Mouse (Mus musculus) embryonic facial prominence, embryonic 12.5 days (tissue): ENCODE results near the gene Laptm5. TPM values are rescaled to one million over a fixed set of nuclear protein-coding genes. Genes with fewer than 3 reads are reported as not detected.

Experiments
- ATAC-seq: fragments of 200-750 bp; cut with Nextera tagmentation; 2 replicates; pipeline ENCODE4 v1.8.0; 2017; ENCODE audit not compliant: insufficient number of reproducible peaks, insufficient read depth, low FRiP score, low TSS enrichment
- H3K27ac ChIP-seq: fragments of 300-500 bp; sonication (generic); 2 replicates; pipeline ENCODE4 v1.5.1; 2016; ENCODE audit warnings: mild to moderate bottlenecking
- H3K27me3 ChIP-seq: fragments of 300-500 bp; sonication (generic); 2 replicates; pipeline ENCODE4 v1.6.1; 2016; ENCODE audit warnings: mild to moderate bottlenecking, moderate library complexity
- H3K36me3 ChIP-seq: fragments of 300-500 bp; sonication (generic); 2 replicates; pipeline ENCODE4 v1.6.1; 2016; ENCODE audit warnings: mild to moderate bottlenecking
- H3K4me1 ChIP-seq: fragments of 300-500 bp; sonication (generic); 2 replicates; pipeline ENCODE4 v1.6.1; 2016
- H3K4me2 ChIP-seq: fragments of 300-500 bp; sonication (generic); replicated peaks from 2 replicates; pipeline ENCODE4 v1.6.1; 2016; ENCODE audit warnings: mild to moderate bottlenecking, moderate library complexity
- H3K4me3 ChIP-seq: fragments of 300-500 bp; sonication (generic); 2 replicates; pipeline ENCODE4 v1.5.1; 2016; ENCODE audit warnings: mild to moderate bottlenecking
- H3K9ac ChIP-seq: fragments of 300-500 bp; sonication (generic); 2 replicates; pipeline ENCODE4 v1.6.1; 2016; ENCODE audit warnings: mild to moderate bottlenecking, moderate library complexity
- H3K9me3 ChIP-seq: fragments of 300-500 bp; sonication (generic); 2 replicates; pipeline ENCODE4 v1.6.1; 2016; ENCODE audit warnings: mild to moderate bottlenecking, moderate library complexity
- WGBS: fragments of 180-500 bp; shearing (Covaris S2); methylation state at CpG from one replicate; pipeline ENCODE4 v1.1.7; 2016; 5-methylcytosine and 5-hydroxymethylcytosine counted together
- polyA plus RNA-seq: library from polyadenylated mRNA; unstranded; fragments of >200 nt; fragmentation: Nextera tagmentation; extraction: Ambion mirVana; gene quantifications from 2 replicates; pipeline ENCODE4 v1.2.1, GENCODE M21; 2016

Laptm5 gene
- polyA plus RNA-seq, 1 experiment from 2014 or later: 19.5 TPM

GRCm38 (mm10) chr4:130881336-130881735 is 31.6 kb upstream of the Laptm5 start:
- ATAC-seq: no peak
- Histone ChIP-seq H3K4me3 (no peak overlapping the region), H3K4me2 (no peak overlapping the region), H3K9me3 (no peaks in the 10 kb centered on the region), H3K36me3 (no peaks in the 10 kb centered on the region), H3K4me1 (peaks cover 42% of the 10 kb centered on the region), H3K9ac (no peak overlapping the region), H3K27ac (no peak overlapping the region), H3K27me3 (no peaks in the 10 kb centered on the region)
- WGBS: 35% methylated on average over 5 of the region's 5 CpGs

- Histone ChIP-seq H3K9me3 (no peaks in the 10 kb centered on the region), H3K4me3 (no peak overlapping the region), H3K4me2 (no peak overlapping the region), H3K36me3 (no peaks in the 10 kb centered on the region), H3K27me3 (no peaks in the 10 kb centered on the region), H3K9ac (no peak overlapping the region), H3K27ac (no peak overlapping the region), H3K4me1 (peaks cover 32% of the 10 kb centered on the region)
- ATAC-seq: no peak
- WGBS: 58% methylated on average over 15 of the region's 15 CpGs
Observed at GRCm38 (mm10) chr4:130882762-130883161, 30.2 kb upstream of the Laptm5 start.

- ATAC-seq: no peak
- WGBS: 17% methylated on average over 13 of the region's 13 CpGs
- Histone ChIP-seq H3K9ac (no peak overlapping the region), H3K27ac (no peak overlapping the region), H3K36me3 (no peaks in the 10 kb centered on the region), H3K4me2 (no peak overlapping the region), H3K27me3 (no peaks in the 10 kb centered on the region; the same call in 1 of the 2 replicates), H3K4me1 (peaks cover 22% of the 10 kb centered on the region), H3K4me3 (no peak overlapping the region), H3K9me3 (no peaks in the 10 kb centered on the region)
Observed at GRCm38 (mm10) chr4:130883820-130884533, 28.9 kb upstream of the Laptm5 start.

GRCm38 (mm10) chr4:130887148-130887745 is 25.7 kb upstream of the Laptm5 start:
- H3K9me3 ChIP-seq: no peaks in the 10 kb centered on the region
- H3K4me2 ChIP-seq: no peak overlapping the region
- WGBS: 44% methylated on average over 11 of the region's 11 CpGs
- no peak overlapping the region for H3K4me3 ChIP-seq
- H3K27me3 ChIP-seq: no peaks in the 10 kb centered on the region; the same call in 1 of the 2 replicates
- H3K36me3 ChIP-seq: no peaks in the 10 kb centered on the region
- H3K4me1 ChIP-seq: peaks cover 23% of the 10 kb centered on the region
- no peak overlapping the region for H3K27ac ChIP-seq
- no peak for ATAC-seq
- H3K9ac ChIP-seq: no peak overlapping the region

- Histone ChIP-seq H3K9me3 (no peaks in the 10 kb centered on the region), H3K9ac (no peak overlapping the region)
- ATAC-seq: no peak
Observed at GRCm38 (mm10) chr4:130889777-130890510, 23.0 kb upstream of the Laptm5 start.

DNA sequence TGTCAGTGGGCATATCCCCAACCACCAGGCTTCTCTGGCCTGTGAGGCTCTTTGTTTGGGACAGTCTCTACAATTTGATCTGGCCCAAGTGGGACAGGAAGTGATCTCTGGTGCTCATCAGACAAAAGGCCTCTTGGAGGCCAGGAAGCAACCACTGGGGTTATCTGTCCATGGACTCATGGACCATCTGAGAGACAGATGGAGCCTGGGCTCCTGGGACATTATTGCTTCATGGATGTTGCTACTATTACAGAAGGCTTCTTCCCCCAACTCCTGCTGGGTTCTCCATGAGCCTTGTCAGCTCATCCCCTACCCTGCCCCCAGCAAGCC is 22.4 kb upstream of the Laptm5 start:
- Histone ChIP-seq H3K36me3 (no peaks in the 10 kb centered on the region), H3K27me3 (no peaks in the 10 kb centered on the region; the same call in 1 of the 2 replicates), H3K4me3 (no peak overlapping the region), H3K27ac (no peak overlapping the region), H3K9ac (no peak overlapping the region), H3K4me1 (0 out of 2 replicates have a peak, but pooled peaks cover 11% of the 10 kb centered on the region), H3K9me3 (no peaks in the 10 kb centered on the region), H3K4me2 (no peak overlapping the region)
- ATAC-seq: no peak

More at GRCm38 (mm10) chr4:130889777-130890510, 23.0 kb upstream of the Laptm5 start:
- Histone ChIP-seq H3K4me2 (no peak overlapping the region), H3K27me3 (no peaks in the 10 kb centered on the region; the same call in 1 of the 2 replicates), H3K4me1 (0 out of 2 replicates have a peak, but pooled peaks cover 11% of the 10 kb centered on the region), H3K4me3 (no peak overlapping the region), H3K27ac (no peak overlapping the region), H3K36me3 (no peaks in the 10 kb centered on the region)
- WGBS: 18% methylated on average over 10 of the region's 11 CpGs

DNA sequence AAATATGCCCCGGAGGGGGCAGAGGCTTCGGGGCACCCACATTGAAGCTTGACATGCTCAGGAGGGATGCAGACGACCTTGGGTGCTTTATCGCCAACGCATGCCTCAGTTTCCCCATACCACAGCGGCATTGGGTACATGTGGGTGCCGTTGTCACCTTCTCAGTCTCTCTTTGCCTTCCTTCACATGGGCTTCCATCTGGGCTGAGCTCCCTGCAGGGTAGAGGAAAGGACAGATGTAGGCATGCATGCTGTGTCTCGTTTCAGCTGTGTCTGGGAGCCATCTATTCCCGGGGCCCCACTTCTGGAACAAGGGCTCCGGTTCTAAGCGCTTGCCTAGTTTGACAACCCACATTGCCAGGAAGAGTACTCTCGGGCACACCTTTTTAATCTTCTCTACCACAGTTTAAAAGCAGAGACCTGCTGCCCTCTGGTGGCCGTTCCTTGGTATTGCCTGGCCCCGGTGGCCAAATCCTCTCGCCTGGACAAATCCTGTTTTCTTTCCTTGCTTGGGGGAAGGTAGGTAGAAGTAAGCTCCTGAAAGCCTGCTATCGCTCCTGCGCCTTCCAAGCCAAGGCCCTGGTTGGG is 20.8 kb upstream of the Laptm5 start:
- WGBS: 36% methylated on average over 17 of the region's 17 CpGs
- Histone ChIP-seq H3K4me2 (no peak overlapping the region), H3K27ac (no peak overlapping the region)

DNA sequence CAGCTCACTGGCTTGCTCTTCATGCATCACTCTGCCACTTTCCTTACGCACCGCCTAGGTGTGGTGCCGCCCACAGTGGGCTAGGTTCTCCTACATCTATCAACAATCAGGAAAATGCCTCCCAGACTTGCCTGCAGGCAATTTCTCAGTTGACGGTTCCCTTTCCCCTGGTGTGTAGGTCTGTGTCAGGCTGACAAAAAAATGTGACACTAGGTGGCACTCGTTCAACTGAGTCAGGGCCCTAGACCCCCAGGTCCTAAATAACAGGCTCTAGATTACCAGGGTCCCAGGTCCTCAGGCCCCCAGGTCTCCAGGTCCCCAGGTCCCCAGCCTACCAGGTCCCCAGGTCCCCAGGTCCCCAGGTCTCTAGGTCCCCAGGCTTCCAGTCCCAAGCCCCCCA is 19.2 kb upstream of the Laptm5 start:
- no peak overlapping the region for H3K27ac ChIP-seq
- no peak for ATAC-seq
- H3K4me3 ChIP-seq: no peak overlapping the region
- no peak overlapping the region for H3K9ac ChIP-seq
- H3K4me2 ChIP-seq: no peak overlapping the region
- H3K36me3 ChIP-seq: no peaks in the 10 kb centered on the region
- H3K4me1 ChIP-seq: 0 out of 2 replicates have a peak, but pooled peaks cover 14% of the 10 kb centered on the region
- WGBS: 57% methylated on average over 5 of the region's 5 CpGs
- no peaks in the 10 kb centered on the region for H3K9me3 ChIP-seq
- no peaks in the 10 kb centered on the region for H3K27me3 ChIP-seq

More for the DNA sequence above, 20.8 kb upstream of the Laptm5 start:
- no peak for ATAC-seq
- H3K27me3 ChIP-seq: no peaks in the 10 kb centered on the region; the same call in 1 of the 2 replicates
- H3K4me1 ChIP-seq: 0 out of 2 replicates have a peak, but pooled peaks cover 11% of the 10 kb centered on the region
- H3K4me3 ChIP-seq: no peak overlapping the region
- H3K9me3 ChIP-seq: no peaks in the 10 kb centered on the region
- H3K9ac ChIP-seq: no peak overlapping the region
- no peaks in the 10 kb centered on the region for H3K36me3 ChIP-seq

DNA sequence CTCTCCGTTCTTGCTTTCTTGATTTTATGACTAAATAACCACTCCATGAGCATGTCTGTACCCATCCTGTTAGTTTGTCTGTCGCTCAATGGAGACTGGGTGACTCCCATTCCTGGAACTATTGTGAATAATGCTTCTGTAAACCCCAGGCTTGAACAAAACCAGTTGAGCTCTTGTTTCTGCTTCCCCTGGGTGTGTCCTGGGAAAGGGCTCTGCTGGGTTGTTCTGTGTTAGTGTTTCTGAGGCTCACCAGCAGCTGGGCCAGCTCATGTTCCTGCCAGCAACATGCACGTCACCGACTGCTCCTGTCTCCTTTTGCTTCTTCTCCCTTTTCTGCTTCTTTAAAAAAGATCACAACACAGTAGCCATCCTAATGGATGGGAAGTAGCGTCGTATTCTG is 17.2 kb upstream of the Laptm5 start:
- Histone ChIP-seq H3K9ac (no peak overlapping the region), H3K27me3 (no peaks in the 10 kb centered on the region), H3K27ac (no peak overlapping the region), H3K4me1 (peaks cover 12% of the 10 kb centered on the region), H3K4me3 (no peak overlapping the region), H3K36me3 (no peaks in the 10 kb centered on the region), H3K9me3 (no peaks in the 10 kb centered on the region), H3K4me2 (no peak overlapping the region)
- WGBS: 82% methylated on average over 6 of the region's 6 CpGs
- no peak for ATAC-seq

GRCm38 (mm10) chr4:130896372-130896771 is 16.6 kb upstream of the Laptm5 start:
- H3K9me3 ChIP-seq: no peaks in the 10 kb centered on the region
- no peak for ATAC-seq
- no peaks in the 10 kb centered on the region for H3K27me3 ChIP-seq
- H3K4me3 ChIP-seq: no peak overlapping the region
- no peak overlapping the region for H3K4me2 ChIP-seq
- no peaks in the 10 kb centered on the region for H3K36me3 ChIP-seq
- H3K4me1 ChIP-seq: peaks cover 17% of the 10 kb centered on the region
- 74% methylated on average over 2 of the region's 2 CpGs for WGBS
- H3K27ac ChIP-seq: no peak overlapping the region
- H3K9ac ChIP-seq: no peak overlapping the region

GRCm38 (mm10) chr4:130899383-130899781 is 13.5 kb upstream of the Laptm5 start:
- WGBS: 58% methylated on average over 3 of the region's 3 CpGs
- no peaks in the 10 kb centered on the region for H3K36me3 ChIP-seq
- H3K27ac ChIP-seq: no peak overlapping the region
- no peaks in the 10 kb centered on the region for H3K9me3 ChIP-seq
- no peak overlapping the region for H3K4me2 ChIP-seq
- no peaks in the 10 kb centered on the region for H3K27me3 ChIP-seq
- no peak overlapping the region for H3K4me3 ChIP-seq
- H3K4me1 ChIP-seq: peaks cover 27% of the 10 kb centered on the region
- H3K9ac ChIP-seq: no peak overlapping the region
- ATAC-seq: no peak
